Mouse (Mus musculus) R1 (cell line): ENCODE results near the gene Mgmt.

Experiments used
- DNase-seq: peaks from one replicate; pipeline ENCODE4 v3.0.0-alpha.2; 2018; ENCODE audit warnings: low read depth, low spot score

Gene Mgmt

DNA sequence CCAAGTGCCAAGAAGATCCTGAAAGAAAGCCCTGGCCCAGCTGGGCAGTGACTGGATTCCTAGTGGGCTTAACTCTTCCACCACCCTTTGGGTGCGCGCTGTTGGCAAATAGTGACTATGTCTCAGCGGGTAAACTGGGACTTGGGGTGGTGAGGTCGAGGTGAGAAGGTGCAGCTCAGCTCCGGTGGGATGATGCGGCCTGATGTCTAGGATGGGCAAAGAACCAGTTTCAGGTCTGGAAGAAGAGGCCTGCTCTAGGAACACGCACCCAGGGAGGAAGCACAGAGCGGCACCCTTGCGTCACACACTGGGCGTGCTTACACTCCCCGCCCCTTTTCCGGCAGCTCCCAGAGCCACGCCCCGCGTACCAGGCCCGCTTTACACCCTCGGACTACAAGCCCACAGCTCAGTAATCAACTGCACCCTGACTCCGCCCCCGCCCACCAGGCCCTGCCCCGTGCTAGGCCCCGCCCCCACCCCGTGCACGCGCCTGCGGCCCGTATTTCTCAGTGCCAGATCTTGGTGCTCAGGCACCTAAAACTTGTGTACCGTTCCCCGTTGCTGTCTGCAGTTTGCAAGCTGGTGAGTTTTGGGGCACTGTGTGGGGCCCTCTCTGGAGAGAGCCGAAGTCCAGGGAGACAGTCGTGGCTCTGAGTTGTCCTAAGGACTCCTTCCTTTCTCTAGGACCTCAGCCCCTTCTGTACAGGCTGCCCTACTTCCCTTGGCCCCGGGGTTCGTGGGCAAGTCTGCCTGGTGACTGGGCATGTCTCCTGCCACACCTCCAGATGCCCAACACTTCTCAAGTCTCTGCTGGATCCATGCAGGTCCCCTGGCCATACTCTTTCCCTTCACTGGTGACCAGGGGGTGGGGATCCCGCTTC, at the start of gene Mgmt:
Mgmt (plus strand) TSS at position 509 of the 881 bp plus-strand sequence.
- peak; percentile 97 for DNase-seq

DNA sequence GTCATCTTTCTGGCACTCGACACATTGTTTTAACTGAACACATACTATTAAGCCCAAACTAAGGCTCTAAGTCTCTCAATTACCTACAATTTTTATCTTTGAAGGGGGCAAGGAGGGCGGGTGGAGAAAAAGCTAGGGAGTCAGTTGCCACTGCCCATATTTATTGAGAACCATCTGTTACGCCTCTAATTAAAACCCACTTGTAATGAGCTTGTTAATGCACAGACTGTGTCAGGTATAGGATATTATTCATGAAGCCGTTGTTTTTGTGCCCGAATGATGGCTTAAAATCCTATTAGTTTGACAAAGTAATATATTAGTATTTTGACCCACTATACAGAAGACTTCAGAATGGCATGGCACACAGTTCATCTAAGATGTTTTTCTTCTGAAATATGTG, 49.6 kb upstream of the Mgmt start:
- no peak for DNase-seq

DNA sequence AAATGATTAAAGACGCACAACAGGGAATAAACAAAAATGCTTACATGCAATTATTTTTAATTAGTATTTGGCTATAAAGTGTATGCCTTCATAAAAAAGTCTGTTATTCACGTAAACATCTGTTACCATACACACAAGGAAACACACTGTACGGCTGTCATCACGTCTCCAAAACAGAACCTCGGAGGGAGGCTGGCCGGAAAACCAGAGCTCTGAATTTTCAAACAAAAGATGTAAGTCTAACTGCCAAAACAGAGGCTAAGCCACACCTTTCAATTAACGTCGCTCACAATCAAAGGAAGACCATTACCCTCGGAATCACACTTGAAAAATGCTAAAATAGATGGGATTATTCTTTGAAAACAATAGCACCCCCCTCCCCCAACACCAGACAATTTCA, 49.1 kb upstream of the Mgmt start:
- DNase-seq = peak; percentile 3

DNA sequence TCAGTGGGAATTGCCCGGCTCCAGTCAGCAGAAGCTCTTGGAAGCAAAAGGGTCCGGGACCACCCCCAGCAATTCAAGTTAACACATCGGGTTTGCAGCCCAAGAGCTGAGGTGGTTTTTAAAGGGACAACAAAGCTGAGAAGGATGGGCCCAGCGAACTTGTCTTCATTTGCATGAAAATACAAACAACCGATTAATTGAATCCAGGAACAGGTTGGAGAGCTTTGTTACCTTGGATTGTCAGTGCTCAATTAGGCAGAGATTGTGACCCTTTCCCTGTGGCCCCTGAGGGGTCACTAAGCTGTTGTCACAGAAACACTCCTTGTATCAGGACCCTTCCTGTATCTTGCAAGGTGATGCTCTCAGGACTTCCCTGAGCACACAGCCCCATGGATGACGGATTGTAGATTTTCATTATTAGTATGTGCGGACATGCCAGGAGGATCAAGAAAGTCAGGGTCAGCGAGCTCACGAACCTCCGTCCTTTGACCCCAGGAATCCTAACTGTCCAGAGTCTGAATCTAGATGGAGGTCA, 48.3 kb upstream of the Mgmt start:
- DNase-seq = peak; percentile 76

DNA sequence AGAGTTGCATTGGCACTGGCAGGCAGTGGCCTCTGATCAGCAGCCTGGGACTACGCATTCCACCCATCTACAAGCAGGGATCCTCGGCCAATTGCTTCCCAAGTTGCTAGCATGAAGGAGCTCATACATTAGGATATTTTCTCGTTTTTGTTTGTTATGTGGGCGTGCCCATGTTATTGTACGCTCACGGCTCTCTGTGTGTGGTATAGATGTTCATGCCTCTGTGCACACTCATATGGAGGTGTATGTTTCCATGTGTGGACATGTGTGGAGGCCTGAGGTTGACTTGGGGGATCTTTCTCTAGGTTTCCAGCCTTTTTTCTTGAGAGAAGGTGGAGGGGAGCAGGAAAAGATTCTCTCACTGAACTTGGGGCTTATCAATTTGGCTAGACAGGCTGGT, 46.8 kb upstream of the Mgmt start:
- no peak for DNase-seq

DNA sequence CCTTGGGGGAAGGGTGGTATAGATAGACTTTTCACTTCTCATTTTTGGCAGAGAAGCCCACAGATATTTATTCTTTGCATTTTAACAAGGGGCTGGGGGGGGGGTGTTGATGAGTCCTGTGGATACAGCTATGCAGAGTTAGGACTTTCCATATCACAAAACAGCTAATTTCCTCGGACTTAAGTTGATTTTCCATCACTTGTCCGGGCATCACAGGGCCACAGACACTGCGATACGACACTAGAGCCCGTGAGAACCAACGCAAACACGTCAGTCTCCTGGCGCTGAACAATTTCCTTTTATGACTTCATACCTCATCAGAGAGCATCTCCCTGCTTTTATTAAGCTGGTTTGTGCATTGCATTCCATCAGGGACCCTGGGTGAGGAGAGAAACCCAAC, 45.7 kb upstream of the Mgmt start:
- no peak for DNase-seq

DNA sequence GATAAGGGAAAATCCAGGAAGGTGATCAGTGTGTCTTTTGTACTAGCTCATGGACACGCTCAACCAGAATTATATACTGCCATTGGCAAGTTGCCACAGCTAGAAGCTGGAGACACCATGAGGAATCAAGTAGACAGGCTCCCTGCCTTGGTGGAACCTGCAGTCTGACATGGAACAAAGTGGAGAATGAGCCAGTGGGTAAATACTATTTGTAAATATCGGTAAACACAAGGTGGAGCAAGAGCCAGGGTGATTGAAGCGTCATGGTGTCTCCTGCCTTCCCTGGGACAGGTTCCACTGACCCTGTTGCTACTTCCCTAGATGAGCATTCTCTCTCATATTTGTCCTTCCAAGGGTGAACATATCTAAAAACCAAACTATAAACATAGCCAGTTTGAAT, 44.6 kb upstream of the Mgmt start:
- no peak for DNase-seq

DNA sequence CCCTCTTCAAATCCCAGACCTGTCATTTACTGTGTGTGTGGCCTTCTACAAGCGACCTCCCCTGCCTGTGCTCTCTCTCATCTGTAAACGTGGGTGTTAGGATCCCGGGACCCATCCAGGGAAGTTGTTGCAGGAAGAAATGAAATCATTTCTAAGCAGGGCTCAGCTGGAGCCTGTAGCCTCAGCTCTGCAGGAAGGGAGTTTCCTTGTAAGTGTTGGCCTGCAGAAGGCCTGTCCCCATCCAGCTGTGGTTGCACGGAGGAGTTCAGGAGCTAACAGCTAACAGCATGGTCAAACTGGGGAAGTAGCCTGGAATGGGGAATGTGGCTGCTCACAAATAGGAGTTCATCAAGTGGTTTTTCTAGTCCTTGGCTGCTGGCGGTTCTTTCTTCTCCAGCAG, 44.1 kb upstream of the Mgmt start:
- DNase-seq = no peak

DNA sequence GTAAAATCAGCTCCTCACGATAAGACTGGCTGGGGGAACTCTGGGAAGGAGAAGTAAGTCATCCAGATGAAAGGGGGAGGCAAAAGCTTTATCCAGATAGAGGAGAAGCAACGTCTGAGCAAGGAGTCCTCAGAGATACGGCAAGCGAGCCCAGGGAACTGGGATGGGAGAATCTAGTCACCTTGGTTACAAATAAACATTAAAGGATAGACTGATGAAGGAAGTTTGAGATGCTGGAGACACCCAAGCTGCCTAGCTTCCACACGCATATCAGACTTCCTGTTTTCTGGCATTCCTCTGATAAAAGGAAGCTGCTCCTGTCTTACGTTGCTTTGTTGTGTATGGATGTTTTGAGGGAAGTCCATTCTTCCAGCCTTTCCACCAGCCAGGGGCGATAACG, 42.5 kb upstream of the Mgmt start:
- peak; percentile 11 for DNase-seq

DNA sequence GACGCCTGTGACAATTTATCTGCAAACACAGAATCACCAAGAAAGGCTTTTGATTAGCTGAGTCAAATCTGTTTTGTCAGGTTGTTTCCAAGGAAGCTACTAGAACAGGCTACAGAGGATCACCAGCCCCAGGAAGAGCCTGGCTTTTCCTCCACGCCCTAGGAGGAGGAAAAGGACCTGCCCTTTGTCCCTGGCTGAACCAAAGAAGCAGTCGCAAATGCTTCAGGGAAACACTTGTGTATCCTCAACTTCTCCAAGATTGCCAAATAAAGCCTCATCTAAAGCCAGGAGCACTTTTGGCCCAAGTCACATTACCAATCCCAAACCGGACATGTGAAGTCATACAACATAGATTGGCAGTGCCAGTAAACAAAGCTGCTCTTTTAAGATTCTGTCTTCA, 41.7 kb upstream of the Mgmt start:
- DNase-seq = no peak

DNA sequence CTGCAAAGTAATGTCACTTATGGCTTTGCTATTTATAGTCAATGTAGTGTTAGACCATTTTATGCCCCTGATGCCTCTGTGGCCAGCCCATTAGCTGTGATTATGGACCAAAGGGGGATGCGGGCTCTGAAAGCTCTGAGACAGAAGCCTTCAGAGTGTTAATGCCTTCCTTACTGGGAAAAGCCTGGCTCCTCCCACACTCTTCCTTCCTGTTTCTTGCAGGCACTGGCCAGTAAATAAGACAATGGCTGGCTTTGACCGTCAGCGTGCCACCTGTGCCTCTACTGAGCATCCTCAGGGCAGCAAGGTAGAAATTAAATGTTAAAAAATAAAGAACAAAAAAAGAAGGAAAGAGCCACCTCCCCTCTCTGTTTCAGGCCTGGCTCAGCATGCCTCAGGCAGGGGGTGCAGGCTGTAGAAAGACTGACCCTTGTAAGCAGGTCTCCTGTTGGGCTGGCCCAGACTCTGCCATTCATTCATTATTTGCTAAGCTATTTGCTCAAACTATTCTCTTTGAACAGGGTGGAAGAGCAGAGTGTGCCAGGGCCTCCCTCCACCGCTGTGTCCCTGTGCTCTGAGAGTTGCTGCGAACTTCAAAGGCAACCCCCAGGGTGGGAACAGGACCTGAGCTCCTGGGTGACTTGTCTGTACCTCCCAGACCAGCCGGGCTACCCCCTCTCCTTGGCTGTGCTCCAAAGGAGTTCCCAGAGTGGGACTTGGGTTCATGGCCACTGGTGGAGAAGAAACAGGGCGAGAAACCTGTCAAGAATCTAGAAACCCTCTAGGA, 29.5 kb upstream of the Mgmt start:
- no peak for DNase-seq

DNA sequence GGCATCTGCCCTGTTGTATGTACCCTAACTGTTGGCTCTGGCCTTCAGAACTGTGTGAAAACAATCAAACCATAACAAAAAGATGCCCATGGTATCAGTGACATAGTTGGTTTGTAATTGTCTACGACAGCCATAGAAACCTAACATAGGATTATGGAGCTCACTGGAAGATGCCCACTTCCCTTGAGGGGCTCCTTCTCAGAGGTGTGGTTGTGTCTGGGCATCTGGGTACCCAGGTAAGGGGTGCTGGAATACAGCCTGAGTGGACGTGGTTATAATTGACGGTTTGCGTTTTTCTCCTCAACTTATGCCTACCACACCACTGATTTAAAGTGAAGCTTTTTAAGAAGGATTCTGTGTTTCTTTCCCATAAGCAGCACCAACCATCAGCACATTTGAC, 28.5 kb upstream of the Mgmt start:
- DNase-seq = no peak

DNA sequence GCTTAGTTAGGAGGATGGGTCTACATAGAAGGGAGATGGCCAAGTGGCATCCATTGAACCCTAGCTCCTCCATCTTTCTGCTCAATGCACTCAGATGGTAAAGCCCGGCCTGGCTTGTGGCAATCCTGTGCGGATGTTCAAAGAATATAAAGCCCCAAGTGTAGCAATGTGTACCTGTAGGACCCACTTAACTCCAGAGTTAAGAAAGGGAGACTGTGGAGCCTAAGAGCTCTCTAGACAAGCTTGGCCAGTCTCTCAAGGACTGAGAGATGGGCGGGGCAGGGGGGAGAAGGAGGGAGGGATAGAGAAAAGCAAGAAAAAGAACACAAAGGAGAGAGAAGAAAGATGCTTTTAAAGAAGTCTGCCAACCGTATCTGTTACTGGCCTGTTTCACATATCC, 27.9 kb upstream of the Mgmt start:
- DNase-seq = no peak

DNA sequence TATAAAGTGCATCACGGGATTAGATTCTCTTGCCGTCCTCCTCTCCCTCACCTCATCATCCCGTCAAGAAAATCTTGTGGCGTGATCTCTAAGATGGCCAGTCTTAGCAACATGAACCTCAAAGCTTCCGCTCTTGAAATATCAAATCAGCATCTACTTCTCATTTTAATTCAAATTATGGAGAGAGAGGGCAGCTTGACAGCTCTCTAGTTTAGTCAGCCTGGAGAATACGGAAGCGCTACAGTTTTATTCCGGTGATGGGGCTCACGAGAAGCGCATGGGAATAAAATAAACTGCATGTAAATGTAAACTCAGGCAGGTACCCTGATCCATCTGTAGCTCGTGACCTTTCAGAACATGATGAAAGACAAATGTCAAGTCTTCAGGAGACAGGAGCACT, 22.9 kb upstream of the Mgmt start:
- no peak for DNase-seq

DNA sequence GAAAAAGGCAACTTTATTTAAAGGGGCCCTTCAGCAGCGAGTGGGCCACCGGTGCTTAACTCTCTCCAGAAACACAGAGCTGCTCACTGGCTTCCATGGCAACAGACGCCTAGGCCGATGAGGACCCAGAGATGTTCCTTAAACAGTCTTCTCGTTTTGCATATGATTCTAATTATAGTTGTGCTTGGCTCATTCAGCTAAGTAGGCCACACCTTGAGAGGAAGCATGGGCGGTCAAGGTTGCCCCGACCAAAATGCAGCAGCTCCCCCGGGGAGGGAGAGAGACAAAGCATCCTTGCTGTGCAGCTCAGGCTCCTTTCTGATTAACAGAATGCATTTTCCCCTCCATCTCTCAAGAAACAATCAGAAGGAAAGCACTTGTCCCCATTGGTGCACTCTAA, 22.4 kb upstream of the Mgmt start:
- peak; percentile 99 for DNase-seq

DNA sequence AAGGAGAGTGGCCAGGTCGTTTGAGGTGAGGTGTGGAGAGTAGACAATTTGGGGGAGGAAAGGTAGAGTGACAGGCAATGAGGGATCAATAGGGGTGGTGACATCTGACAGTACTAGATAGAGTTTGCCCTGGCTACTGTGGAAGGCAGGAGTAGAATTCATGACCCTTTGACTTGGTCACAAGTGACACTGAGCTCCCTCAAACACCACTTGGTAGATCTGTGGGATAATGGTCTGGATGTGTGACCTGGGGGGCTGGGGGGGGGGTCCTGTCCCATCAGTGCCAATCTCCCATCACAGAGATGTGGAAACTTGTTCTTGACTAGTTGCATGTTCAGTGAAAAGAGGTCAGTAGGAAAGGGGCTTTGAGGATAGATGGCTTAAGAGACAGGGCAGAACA, 20.0 kb upstream of the Mgmt start:
- DNase-seq = no peak

DNA sequence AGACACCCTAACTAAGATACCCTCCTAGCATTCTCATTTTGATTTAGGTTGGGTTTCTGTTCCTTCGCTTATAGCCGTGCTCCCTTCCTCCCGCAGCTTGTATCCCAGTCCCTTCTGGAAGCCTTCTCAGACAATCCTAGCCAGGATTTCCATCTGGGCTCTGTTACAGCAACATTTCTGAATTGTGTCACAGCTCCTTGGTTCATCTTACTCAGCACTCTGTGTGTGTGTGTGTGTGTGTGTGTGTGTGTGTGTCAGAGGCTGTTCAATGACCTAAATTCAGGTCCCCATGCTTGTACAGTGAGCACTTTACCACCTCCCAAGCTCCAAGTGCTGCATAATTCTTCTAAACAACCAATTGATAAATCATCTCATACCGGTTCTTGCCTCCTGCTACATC, 14.0 kb upstream of the Mgmt start:
- no peak for DNase-seq

DNA sequence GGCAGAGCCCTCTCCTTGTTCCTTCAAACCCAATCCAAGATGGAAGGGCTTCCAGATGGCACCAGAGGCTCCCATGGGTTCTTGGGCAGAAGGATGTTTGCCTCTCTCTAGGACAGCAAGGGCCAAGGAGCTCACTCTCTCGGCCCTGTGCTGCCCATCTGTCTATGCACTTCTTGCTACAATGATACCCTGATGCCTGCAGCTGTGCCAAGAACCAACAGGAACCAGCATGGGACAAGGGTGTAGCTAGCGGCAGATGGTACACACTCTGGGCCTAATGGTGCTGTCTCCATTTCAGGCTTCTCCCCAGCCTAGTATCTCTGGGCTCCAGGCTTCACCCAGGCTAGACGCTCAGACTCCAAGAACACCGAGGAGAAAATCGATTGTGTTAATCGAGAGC, 6.3 kb upstream of the Mgmt start:
- DNase-seq = no peak

DNA sequence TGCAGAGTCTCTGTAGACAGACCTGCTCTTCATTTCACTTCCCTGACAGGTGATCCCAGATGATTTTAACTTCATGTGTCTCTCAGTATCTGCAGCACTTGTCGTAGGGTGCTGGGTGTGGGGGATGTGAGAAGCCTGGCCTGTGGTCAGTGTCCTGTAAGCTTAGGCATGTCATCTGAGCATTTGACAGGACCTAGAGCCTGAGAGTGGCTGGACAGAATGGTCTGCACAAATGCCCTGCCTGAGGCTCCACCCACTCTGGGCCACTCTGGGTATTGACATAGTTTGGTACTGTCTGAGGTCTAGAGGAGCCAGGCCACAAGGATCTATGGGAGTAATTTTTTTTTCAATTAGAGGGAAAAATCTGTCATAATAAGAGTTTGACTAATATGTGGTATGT, 942 bp downstream of the Mgmt start:
- DNase-seq = peak; percentile 20

DNA sequence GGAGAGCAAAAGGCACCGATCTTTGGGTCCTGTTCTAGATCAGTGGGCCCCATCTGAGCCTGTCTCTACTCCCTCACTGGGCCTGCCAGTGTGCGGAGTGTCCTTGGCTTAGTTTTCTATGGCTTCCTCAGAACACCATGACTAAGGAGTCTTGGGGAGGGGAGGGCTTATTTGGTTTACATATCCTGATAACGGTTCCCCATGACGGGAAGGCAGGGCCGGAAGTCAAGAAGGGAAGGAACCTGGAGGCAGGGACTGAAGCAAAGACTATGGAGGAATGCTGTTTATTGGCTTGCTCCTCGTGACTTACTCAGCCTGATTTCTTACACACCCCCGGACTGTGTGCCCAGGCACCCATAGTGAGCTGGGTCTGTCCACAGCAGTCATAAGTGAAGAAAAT, 1.4 kb downstream of the Mgmt start:
- DNase-seq = peak; percentile 77

DNA sequence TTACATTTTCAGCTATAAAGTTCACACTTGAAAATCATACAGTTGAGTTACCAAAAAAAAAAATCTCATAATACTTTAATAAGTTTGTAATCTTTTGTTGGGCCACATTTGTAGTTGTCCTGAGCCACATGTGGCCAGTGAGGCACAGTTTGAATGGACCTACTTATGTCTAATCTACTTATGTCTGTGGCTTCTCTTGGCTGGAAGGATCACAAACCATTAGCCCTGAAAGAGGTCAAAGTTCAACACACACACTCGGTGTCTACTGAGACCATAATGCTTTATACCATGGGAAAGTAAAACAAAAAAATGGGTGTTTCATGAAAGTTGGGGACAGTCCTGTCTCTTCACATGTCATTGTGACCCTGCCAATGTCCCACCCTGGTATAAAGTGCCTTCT, 3.1 kb downstream of the Mgmt start:
- DNase-seq = no peak

DNA sequence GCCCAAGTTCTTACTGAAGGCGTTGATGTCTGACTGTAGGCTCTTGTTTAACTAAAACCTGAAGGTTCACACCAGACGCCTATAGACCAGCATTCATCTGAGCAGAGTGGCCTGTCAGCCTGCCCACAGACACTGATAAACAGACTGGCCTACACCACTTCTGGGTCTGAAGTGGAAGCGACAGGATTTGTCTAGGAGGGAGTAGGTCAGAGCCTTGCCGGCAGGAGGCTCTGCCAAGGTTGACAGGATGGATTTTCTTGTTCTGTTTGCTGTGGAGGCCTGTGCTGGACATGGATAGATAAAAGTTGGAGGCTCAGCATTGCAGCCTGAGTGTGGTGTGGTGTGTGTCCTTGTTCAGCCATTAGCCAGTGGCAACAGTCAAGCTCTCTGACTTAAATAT, 3.6 kb downstream of the Mgmt start:
- DNase-seq = no peak

DNA sequence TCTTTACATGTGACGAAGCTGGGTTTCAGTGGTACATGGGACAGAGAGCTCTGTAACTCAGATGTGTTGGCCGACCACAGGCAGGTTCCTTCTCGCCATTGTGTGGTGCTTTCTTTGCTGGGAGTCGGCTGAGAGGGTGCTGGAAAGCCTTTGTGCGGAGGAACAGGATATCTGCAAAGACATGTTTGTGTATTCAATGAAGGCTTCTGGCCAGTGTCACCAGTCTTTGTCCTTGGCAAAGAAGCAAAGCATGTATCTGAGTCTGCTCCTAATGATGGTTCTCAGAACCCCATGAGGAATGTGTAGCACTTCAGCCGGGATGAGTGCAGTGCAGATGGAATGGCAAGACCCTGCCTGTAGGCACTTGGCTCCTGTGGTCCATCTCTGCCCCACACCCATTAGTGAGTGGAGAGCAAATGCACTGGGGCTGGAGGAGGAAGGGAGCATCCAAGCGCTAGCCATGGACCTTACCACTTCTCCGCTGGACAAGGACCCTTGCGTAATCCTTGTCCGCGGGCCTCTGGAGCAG, 14.3 kb downstream of the Mgmt start:
- no peak for DNase-seq
